Mouse (Mus musculus) kidney, postnatal 0 days (tissue): ENCODE measurements around the gene Edem2. TPM values are rescaled to one million over a fixed set of nuclear protein-coding genes. Genes with fewer than 3 reads are reported as not detected.

Experiments
- ATAC-seq: fragments of 200-750 bp; cut with Nextera tagmentation; replicated peaks from 2 replicates; pipeline ENCODE4 v1.8.0; 2017; ENCODE audit warnings: low read depth, moderate number of reproducible peaks, moderate TSS enrichment, moderate library complexity; ENCODE audit not compliant: low FRiP score
- DNase-seq: peaks from one replicate; pipeline ENCODE4 v3.0.0-alpha.2; 2016; ENCODE audit warnings: low spot score
- H3K27ac ChIP-seq: fragments of 300-500 bp; sonication (generic); 2 replicates; pipeline ENCODE4 v1.5.1; 2014; ENCODE audit warnings: mild to moderate bottlenecking
- H3K27me3 ChIP-seq: fragments of 300-500 bp; sonication (generic); 2 replicates; pipeline ENCODE4 v1.6.1; 2014; ENCODE audit warnings: low read length, mixed read lengths; ENCODE audit not compliant: insufficient read depth
- H3K36me3 ChIP-seq: fragments of 300-500 bp; sonication (generic); 2 replicates; pipeline ENCODE4 v1.6.1; 2014; ENCODE audit warnings: low read length, mixed read lengths; ENCODE audit not compliant: insufficient read depth
- H3K4me1 ChIP-seq: fragments of 300-500 bp; sonication (generic); replicated peaks from 2 replicates; pipeline ENCODE4 v1.6.1; 2014; ENCODE audit warnings: antibody characterized with exemption, low read length, mixed read lengths; ENCODE audit not compliant: insufficient read depth
- H3K4me2 ChIP-seq: fragments of 300-500 bp; sonication (generic); 2 replicates; pipeline ENCODE4 v1.6.1; 2014; ENCODE audit warnings: mild to moderate bottlenecking, low read length, moderate library complexity, mixed read lengths
- H3K4me3 ChIP-seq: fragments of 300-500 bp; sonication (generic); replicated peaks from 2 replicates; pipeline ENCODE4 v1.5.1; 2014; ENCODE audit warnings: low read depth, low read length
- H3K9ac ChIP-seq: fragments of 300-500 bp; sonication (generic); 2 replicates; pipeline ENCODE4 v1.6.1; 2014; ENCODE audit warnings: low read depth, low read length
- H3K9me3 ChIP-seq: fragments of 300-500 bp; sonication (generic); replicated peaks from 2 replicates; pipeline ENCODE4 v1.6.1; 2016; ENCODE audit warnings: low read length, inconsistent platforms, mixed read lengths
- CTCF ChIP-seq: IDR thresholded peaks from 2 replicates; pipeline ENCODE4 v1.5.1; 2016; ENCODE audit warnings: antibody characterized with exemption, low read depth, mild to moderate bottlenecking, moderate library complexity
- WGBS: fragments of 180-500 bp; shearing (Covaris S2); extraction: QIAGEN DNeasy Blood & Tissue Kit; methylation state at CpG from one replicate; pipeline ENCODE4 v1.1.7; 2014; 5-methylcytosine and 5-hydroxymethylcytosine counted together
- polyA plus RNA-seq: library from polyadenylated mRNA; unstranded; fragments of >200 nt; fragmentation: Nextera tagmentation; extraction: Ambion mirVana; gene quantifications from 2 replicates; pipeline ENCODE4 v1.2.1, GENCODE M21; 2015

The Edem2 gene
- polyA plus RNA-seq, 1 experiment from 2014 or later, result 36.4 TPM

GRCm38 (mm10) chr2:155683821-155684220, 45.5 kb downstream of the Edem2 start:
- Histone ChIP-seq H3K4me1 (no peaks in the 10 kb centered on the region), H3K9me3 (no peaks in the 10 kb centered on the region), H3K36me3 (no peaks in the 10 kb centered on the region), H3K4me2 (no peak overlapping the region), H3K27ac (no peak overlapping the region), H3K4me3 (no peak overlapping the region), H3K27me3 (no peaks in the 10 kb centered on the region), H3K9ac (no peak overlapping the region)
- no peak for TF ChIP-seq CTCF
- DNase-seq, result no peak
- ATAC-seq, result no peak
- WGBS, result 93% methylated on average over 5 of the region's 5 CpGs

- no peak overlapping the region for H3K27ac ChIP-seq
- 61% methylated on average over 3 of the region's 3 CpGs for WGBS
- DNase-seq (no peak), ATAC-seq (no peak)
- H3K4me3 ChIP-seq, result no peak overlapping the region
- H3K36me3 ChIP-seq, result no peaks in the 10 kb centered on the region
- no peak overlapping the region for H3K9ac ChIP-seq
- H3K4me1 ChIP-seq, result no peaks in the 10 kb centered on the region
- H3K27me3 ChIP-seq, result no peaks in the 10 kb centered on the region
- no peak overlapping the region for H3K4me2 ChIP-seq
- TF ChIP-seq CTCF, result no peak
- no peaks in the 10 kb centered on the region for H3K9me3 ChIP-seq
These were observed 46.1 kb downstream of the Edem2 start for GRCm38 (mm10) chr2:155683137-155683536.

GRCm38 (mm10) chr2:155681874-155682273, 47.4 kb downstream of the Edem2 start:
- Histone ChIP-seq H3K4me1 (no peaks in the 10 kb centered on the region), H3K4me3 (no peak overlapping the region), H3K9me3 (no peaks in the 10 kb centered on the region), H3K4me2 (no peak overlapping the region), H3K27me3 (no peaks in the 10 kb centered on the region), H3K27ac (no peak overlapping the region), H3K36me3 (no peaks in the 10 kb centered on the region), H3K9ac (no peak overlapping the region)
- ATAC-seq (no peak), DNase-seq (no peak)
- TF ChIP-seq CTCF, result no peak
- 70% methylated on average over 2 of the region's 2 CpGs for WGBS

GRCm38 (mm10) chr2:155681194-155681593, 48.1 kb downstream of the Edem2 start:
- ATAC-seq, result no peak
- Histone ChIP-seq H3K9ac (no peak overlapping the region), H3K4me2 (no peak overlapping the region), H3K27ac (no peak overlapping the region), H3K36me3 (no peaks in the 10 kb centered on the region), H3K9me3 (no peaks in the 10 kb centered on the region), H3K4me1 (no peaks in the 10 kb centered on the region), H3K4me3 (no peak overlapping the region), H3K27me3 (no peaks in the 10 kb centered on the region)
- no peak for DNase-seq
- WGBS, result 73% methylated on average over 8 of the region's 8 CpGs
- TF ChIP-seq CTCF, result no peak

- Histone ChIP-seq H3K9me3 (no peaks in the 10 kb centered on the region), H3K9ac (no peak overlapping the region), H3K4me2 (no peak overlapping the region), H3K4me1 (no peaks in the 10 kb centered on the region), H3K4me3 (no peak overlapping the region), H3K36me3 (no peaks in the 10 kb centered on the region), H3K27me3 (no peaks in the 10 kb centered on the region), H3K27ac (no peak overlapping the region)
- ATAC-seq (no peak), DNase-seq (no peak)
- 64% methylated on average over 5 of the region's 5 CpGs for WGBS
- no peak for TF ChIP-seq CTCF
These were observed 48.7 kb downstream of the Edem2 start for GRCm38 (mm10) chr2:155680591-155680990.

GRCm38 (mm10) chr2:155679586-155680110, 49.6 kb downstream of the Edem2 start:
- Histone ChIP-seq H3K4me2 (no peak overlapping the region), H3K4me3 (no peak overlapping the region), H3K9me3 (no peaks in the 10 kb centered on the region), H3K9ac (no peak overlapping the region), H3K27ac (no peak overlapping the region), H3K36me3 (no peaks in the 10 kb centered on the region), H3K27me3 (no peaks in the 10 kb centered on the region), H3K4me1 (no peaks in the 10 kb centered on the region)
- no peak for TF ChIP-seq CTCF
- WGBS, result 89% methylated on average over 4 of the region's 4 CpGs
- no peak for DNase-seq
- no peak for ATAC-seq

GRCm38 (mm10) chr2:155675118-155675517, 54.2 kb downstream of the Edem2 start:
- no peaks in the 10 kb centered on the region for H3K4me1 ChIP-seq
- no peak for TF ChIP-seq CTCF
- ATAC-seq (no peak), DNase-seq (no peak)
- no peak overlapping the region for H3K4me2 ChIP-seq
- 68% methylated on average over 4 of the region's 4 CpGs for WGBS
- no peaks in the 10 kb centered on the region for H3K9me3 ChIP-seq
- H3K4me3 ChIP-seq, result no peak overlapping the region
- no peaks in the 10 kb centered on the region for H3K27me3 ChIP-seq
- no peak overlapping the region for H3K9ac ChIP-seq
- H3K27ac ChIP-seq, result no peak overlapping the region
- peaks cover 19% of the 10 kb centered on the region for H3K36me3 ChIP-seq
